Mouse (Mus musculus) small intestine, adult 2 months (tissue): ENCODE measurements around the gene Ankrd33. TPM values are rescaled to one million over a fixed set of nuclear protein-coding genes. Genes with fewer than 3 reads are reported as not detected.

Experiments
- H3K27ac ChIP-seq: fragments of 200-500 bp; 2 replicates; pipeline ENCODE4 v1.5.1; 2012; ENCODE audit warnings: low read depth, low read length, control low read depth, inconsistent platforms; ENCODE audit not compliant: insufficient read depth
- H3K27me3 ChIP-seq: fragments of 200-500 bp; 2 replicates; pipeline ENCODE4 v1.6.1; 2012; ENCODE audit warnings: mild to moderate bottlenecking, moderate library complexity, low read length, inconsistent platforms; ENCODE audit not compliant: control insufficient read depth, insufficient read depth
- H3K36me3 ChIP-seq: fragments of 200-500 bp; 2 replicates; pipeline ENCODE4 v1.6.1; 2012; ENCODE audit warnings: mild to moderate bottlenecking, low read length, control low read depth, inconsistent platforms; ENCODE audit not compliant: control insufficient read depth, insufficient read depth
- H3K4me1 ChIP-seq: fragments of 200-500 bp; 2 replicates; pipeline ENCODE4 v1.6.1; 2012; ENCODE audit warnings: low read length, inconsistent platforms, mixed read lengths; ENCODE audit not compliant: control insufficient read depth, insufficient read depth, insufficient read length
- H3K4me3 ChIP-seq: fragments of 200-500 bp; 2 replicates; pipeline ENCODE4 v1.5.1; 2012; ENCODE audit warnings: low read depth, mild to moderate bottlenecking, control low read depth, inconsistent platforms, low read length, moderate library complexity
- CTCF ChIP-seq: fragments of 200-500 bp; IDR thresholded peaks from 2 replicates; pipeline ENCODE4 v1.5.1; 2012; ENCODE audit warnings: low read depth, mild to moderate bottlenecking, control low read depth, inconsistent platforms, low read length, moderate library complexity, mixed read lengths; ENCODE audit not compliant: insufficient replicate concordance, insufficient read length; ENCODE audit errors: extremely low read depth
- POLR2A ChIP-seq: fragments of 200-500 bp; IDR thresholded peaks from 2 replicates; pipeline ENCODE4 v1.6.1; 2012; ENCODE audit warnings: low read depth, mild to moderate bottlenecking, control low read depth, inconsistent platforms, low read length, moderate library complexity
- WGBS: fragments of 180-500 bp; shearing (Covaris S2); methylation state at CpG from one replicate; pipeline ENCODE4 v1.1.7; 2018; 5-methylcytosine and 5-hydroxymethylcytosine counted together
- polyA plus RNA-seq: library from polyadenylated mRNA; depleted of rRNA; stranded (reverse); fragments of >200 nt; gene quantifications from 2 replicates; pipeline ENCODE4 v1.2.3, GENCODE M21; 2012

Ankrd33 gene
- polyA plus RNA-seq, 1 experiment: not detected

DNA sequence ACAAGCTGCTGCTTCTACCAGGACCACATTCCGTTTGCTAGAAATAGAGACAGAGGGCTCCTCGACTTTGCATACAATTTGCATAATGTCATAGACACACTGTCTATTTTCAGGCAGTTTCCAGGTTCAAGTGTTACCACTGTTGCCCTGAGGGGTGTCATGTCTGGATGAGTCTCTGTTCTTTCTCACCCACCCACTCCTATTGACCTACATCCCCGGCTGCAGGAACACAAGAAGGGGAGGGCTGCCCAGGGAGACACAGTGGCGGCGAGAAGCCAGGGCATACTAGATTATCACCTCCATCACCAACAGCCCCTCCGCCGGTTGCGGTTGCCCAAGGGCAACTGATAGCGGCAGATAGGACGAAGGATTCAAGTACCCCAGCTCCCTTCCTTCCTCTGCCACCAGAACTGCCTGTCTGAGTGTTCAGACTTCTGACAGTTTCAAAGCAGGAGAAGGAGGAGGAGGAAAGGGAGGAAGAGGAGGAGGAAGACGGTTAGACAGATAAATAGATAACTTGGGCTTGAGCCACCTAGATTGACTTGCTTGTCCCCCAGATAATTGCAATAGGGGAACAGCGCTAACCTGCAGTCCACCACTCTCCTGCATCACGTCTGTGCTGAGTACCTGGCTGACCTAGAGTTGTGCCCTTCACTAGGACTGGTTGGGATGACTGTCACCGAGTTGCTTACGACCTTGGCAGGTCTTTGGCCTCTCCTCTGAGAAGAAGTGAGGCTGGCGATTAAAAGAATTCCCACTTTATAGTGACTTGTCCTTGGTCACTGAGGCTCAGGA lies 31.8 kb downstream of the Ankrd33 start:
- H3K27ac ChIP-seq: no peak overlapping the region
- peaks cover 31% of the 10 kb centered on the region for H3K4me1 ChIP-seq
- WGBS: 62% methylated on average over 16 of the region's 16 CpGs
- no peak overlapping the region for H3K4me3 ChIP-seq
- TF ChIP-seq POLR2A (no peak), CTCF (no peak)
- no peaks in the 10 kb centered on the region for H3K36me3 ChIP-seq
- no peaks in the 10 kb centered on the region for H3K27me3 ChIP-seq

DNA sequence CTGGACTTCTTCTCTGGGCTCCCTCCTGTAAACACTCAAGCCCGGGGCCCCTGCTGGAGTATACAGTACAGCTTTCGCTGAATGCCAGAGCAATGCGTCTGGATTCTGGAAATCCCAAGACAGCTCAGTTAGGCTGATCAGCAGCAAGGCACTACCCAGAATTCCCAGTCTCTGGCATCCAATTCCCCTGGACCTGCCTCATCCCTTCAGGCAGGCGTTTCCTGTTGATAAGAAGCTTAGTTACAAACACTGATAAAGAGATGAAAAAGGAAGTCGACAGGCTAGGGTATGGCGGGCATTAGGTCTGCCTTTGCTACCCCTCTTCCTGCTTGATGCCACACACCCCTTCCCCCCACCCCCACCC lies 32.3 kb downstream of the Ankrd33 start:
- H3K36me3 ChIP-seq: no peaks in the 10 kb centered on the region
- no peak overlapping the region for H3K4me3 ChIP-seq
- H3K27ac ChIP-seq: no peak overlapping the region
- 8% methylated on average over 6 of the region's 6 CpGs for WGBS
- H3K27me3 ChIP-seq: no peaks in the 10 kb centered on the region
- peaks cover 27% of the 10 kb centered on the region for H3K4me1 ChIP-seq
- no peak for TF ChIP-seq POLR2A
- no peak for TF ChIP-seq CTCF

DNA sequence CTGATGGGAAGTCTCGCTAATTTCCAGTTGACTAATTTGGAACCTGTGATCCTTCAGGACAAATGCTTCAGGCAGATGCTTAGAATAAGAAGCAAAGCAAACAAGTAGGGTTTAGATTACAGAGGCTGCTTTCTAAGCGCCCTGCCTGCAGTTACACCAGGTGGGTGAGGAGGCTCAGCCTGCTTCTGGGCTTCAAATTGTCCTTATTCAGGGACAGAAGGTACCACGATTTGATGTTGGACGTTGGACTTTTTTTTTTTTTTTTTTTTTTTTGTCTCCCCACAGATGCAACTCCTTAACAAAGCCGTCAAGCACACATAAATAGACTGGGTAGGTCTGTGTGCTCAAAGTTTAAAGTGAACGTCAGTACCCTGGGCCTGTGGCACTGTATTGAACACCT lies 33.0 kb downstream of the Ankrd33 start:
- peaks cover 22% of the 10 kb centered on the region; the same call in 1 of the 2 replicates for H3K4me1 ChIP-seq
- H3K27me3 ChIP-seq: no peaks in the 10 kb centered on the region
- WGBS: 50% methylated on average over 6 of the region's 6 CpGs
- no peak for TF ChIP-seq CTCF
- TF ChIP-seq POLR2A: no peak
- H3K4me3 ChIP-seq: no peak overlapping the region
- no peaks in the 10 kb centered on the region for H3K36me3 ChIP-seq
- H3K27ac ChIP-seq: no peak overlapping the region

DNA sequence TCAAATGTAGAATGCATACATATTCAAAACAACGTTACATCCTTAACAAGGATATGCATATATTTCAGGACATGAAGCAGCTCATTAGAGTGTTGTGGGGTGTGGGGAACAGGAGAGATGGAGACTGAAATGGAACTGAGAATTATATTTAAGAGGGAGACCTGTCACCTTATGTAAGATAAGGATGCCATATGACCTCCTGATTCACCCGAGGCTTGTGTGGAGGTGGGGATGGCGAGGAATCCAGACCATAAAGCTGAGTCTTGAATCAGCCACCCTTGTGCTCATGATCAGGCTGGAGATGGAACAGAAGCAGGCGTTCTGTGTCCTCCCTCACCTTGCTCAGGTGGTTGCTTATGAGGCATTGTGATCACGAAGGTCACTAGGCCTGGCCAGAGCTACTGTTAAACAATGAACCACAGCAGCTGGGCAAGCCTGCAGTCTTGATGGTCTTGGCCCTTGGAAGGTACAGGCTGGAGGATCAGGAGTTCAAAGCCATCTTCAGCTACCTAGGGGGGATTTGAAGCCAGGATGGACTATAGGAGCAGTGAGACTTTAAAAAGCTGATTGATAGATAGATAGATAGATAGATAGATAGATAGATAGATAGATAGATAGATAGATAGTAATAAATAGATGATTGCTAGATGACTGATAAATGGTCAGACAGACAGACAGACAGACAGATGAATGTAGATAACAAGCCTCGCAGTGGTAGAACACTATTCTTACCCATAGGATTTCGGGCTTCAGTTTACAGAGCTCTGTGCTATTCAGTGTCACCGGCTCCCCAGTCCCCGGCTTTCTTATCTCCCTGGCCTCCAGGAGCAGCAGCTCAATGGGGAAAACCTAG lies 36.1 kb downstream of the Ankrd33 start:
- H3K4me3 ChIP-seq: no peak overlapping the region
- no peaks in the 10 kb centered on the region for H3K36me3 ChIP-seq
- H3K4me1 ChIP-seq: peaks cover 9% of the 10 kb centered on the region; the same call in 1 of the 2 replicates
- 77% methylated on average over 9 of the region's 9 CpGs for WGBS
- H3K27me3 ChIP-seq: no peaks in the 10 kb centered on the region
- no peak for TF ChIP-seq CTCF
- no peak for TF ChIP-seq POLR2A
- H3K27ac ChIP-seq: no peak overlapping the region

DNA sequence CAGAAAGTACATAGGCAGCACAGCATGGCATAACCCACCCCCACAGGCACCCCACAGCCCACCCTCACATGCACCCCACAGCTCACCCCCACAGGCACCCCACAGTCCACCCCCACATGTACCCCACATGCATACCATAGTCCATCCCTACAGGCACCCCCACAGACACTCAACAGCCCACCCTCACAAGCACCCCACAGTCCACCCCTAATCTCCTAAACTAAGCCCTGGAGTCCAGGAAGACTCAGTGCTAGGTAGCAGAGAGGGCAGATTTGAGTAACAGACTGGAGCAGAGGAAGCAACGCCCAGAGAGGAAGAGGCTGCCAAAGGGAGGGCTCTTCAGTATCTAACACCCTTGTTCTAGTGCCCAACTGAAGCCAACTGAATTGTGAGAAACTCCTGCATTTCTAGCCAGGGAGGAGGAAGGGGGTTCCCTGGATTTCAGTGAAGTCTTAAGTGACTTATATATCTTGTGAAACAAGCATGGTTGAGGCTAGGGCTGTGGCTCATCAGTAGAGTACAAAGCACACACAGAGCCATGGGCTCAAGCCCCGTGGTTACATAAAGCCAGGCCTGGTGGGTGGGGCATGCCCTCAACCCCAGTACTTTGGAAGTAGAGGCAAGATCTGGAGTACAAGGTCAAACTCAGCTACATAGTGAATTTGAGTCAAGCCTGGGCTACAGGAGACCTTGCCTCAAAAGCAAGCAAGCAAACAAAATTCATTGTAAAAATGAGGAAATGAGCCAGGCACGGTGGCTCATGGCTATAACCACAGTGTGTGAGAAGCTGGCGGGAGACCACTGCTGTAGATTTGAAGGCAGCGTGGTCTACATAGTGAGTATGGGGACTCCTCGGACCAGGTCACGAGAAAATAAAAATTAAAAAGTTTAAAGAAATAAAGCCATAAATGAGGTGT lies 39.4 kb downstream of the Ankrd33 start:
- Histone ChIP-seq H3K27ac (no peak overlapping the region), H3K27me3 (no peaks in the 10 kb centered on the region)
- 69% methylated on average over 7 of the region's 7 CpGs for WGBS

DNA sequence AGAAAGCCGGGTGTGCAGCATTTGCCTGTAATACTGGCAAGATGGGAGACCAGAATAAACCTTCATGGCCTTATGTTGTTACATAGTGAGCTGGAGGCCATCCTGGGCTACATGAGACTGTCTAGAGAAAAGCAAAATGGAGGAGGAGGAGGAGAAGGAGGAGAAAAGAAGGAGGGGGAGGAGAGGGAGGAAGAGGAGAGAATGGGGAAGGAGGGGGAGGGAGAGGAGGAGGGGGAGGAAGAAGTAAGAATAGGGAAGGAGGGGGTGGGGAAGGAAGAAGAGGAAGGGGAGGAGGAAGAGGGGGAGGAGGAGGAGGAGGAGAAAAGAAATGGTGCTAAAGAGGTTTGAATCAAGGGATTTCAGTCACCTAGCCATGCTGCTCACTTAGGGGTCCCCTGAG lies 44.6 kb downstream of the Ankrd33 start:
- WGBS: 54% methylated on average over 1 of the region's 1 CpGs
- Histone ChIP-seq H3K4me3 (no peak overlapping the region), H3K27ac (no peak overlapping the region), H3K27me3 (no peaks in the 10 kb centered on the region), H3K36me3 (no peaks in the 10 kb centered on the region), H3K4me1 (peaks cover 14% of the 10 kb centered on the region)
- TF ChIP-seq POLR2A (no peak), CTCF (no peak)

More for the DNA sequence above, 39.4 kb downstream of the Ankrd33 start:
- TF ChIP-seq CTCF: no peak
- TF ChIP-seq POLR2A: no peak
- Histone ChIP-seq H3K4me1 (peaks cover 3% of the 10 kb centered on the region; the same call in 1 of the 2 replicates), H3K36me3 (no peaks in the 10 kb centered on the region), H3K4me3 (no peak overlapping the region)
